Comparison of ENCODE assay signal across 28 mouse cellular contexts in genomic region chr3:128043709-128044108, GRCm38 (mm10).
"Had no signal": no experiment of that assay in that cellular context is flagged by ENCODE, and none has a peak within 500 bp of the region (broad histone marks: within the 10 kb centered on the region; RNA-seq: fewer than 3 reads in every experiment).

No protein-coding gene starts in this region.

- H3K36me3 ChIP-seq: embryonic facial prominence, embryonic 10.5 days; embryonic facial prominence, embryonic 12.5 days; embryonic facial prominence, embryonic 13.5 days; embryonic facial prominence, embryonic 15.5 days; forebrain, embryonic 10.5 days; forebrain, embryonic 12.5 days; forebrain, embryonic 15.5 days had no signal

- DNase-seq: cerebellum, adult 2 months; cerebellum, adult 8-10 months; cerebellum, adult 9-10 months; cerebellum, adult 9-11 months; cerebellum, postnatal 10 days; cerebellum, postnatal 14 days; cerebellum, postnatal 25 days; cerebellum, postnatal 36 days; embryo, embryonic 11 days; forebrain, postnatal 0 days; gastrocnemius, adult 2 months; gastrocnemius, postnatal 10 days; gastrocnemius, postnatal 14 days; gastrocnemius, postnatal 25 days; gastrocnemius, postnatal 36 days; heart, adult 11 months; heart, adult 18-20 months had no signal

- H3K27ac ChIP-seq: embryonic facial prominence, embryonic 10.5 days; embryonic facial prominence, embryonic 12.5 days; embryonic facial prominence, embryonic 13.5 days; embryonic facial prominence, embryonic 15.5 days; forebrain, embryonic 10.5 days; forebrain, embryonic 12.5 days; forebrain, embryonic 13.5 days; forebrain, embryonic 15.5 days; gastrocnemius, adult 2 months had no signal

- H3K27me3 ChIP-seq: embryonic facial prominence, embryonic 12.5 days; embryonic facial prominence, embryonic 13.5 days; forebrain, embryonic 12.5 days; forebrain, embryonic 13.5 days; forebrain, embryonic 15.5 days had no signal

- H3K4me3 ChIP-seq: embryonic facial prominence, embryonic 10.5 days; embryonic facial prominence, embryonic 12.5 days; embryonic facial prominence, embryonic 13.5 days; embryonic facial prominence, embryonic 15.5 days; erythroblast, embryonic 14.5 days; forebrain, embryonic 10.5 days; forebrain, embryonic 12.5 days; forebrain, embryonic 13.5 days; forebrain, embryonic 15.5 days; gastrocnemius, adult 2 months had no signal

- H3K9me3 ChIP-seq: embryonic facial prominence, embryonic 10.5 days; embryonic facial prominence, embryonic 12.5 days; embryonic facial prominence, embryonic 13.5 days; embryonic facial prominence, embryonic 15.5 days; forebrain, embryonic 10.5 days; forebrain, embryonic 12.5 days; forebrain, embryonic 13.5 days; forebrain, embryonic 15.5 days had no signal

- H3K4me2 ChIP-seq: embryonic facial prominence, embryonic 12.5 days; embryonic facial prominence, embryonic 13.5 days; embryonic facial prominence, embryonic 15.5 days; forebrain, embryonic 12.5 days; forebrain, embryonic 13.5 days; forebrain, embryonic 15.5 days had no signal

- ATAC-seq: forebrain, embryonic 13.5 days; forebrain, embryonic 14.5 days; forebrain, embryonic 15.5 days; forebrain, embryonic 16.5 days; forebrain, postnatal 0 days had no signal

- H3K9ac ChIP-seq: embryonic facial prominence, embryonic 12.5 days; embryonic facial prominence, embryonic 13.5 days; embryonic facial prominence, embryonic 15.5 days; forebrain, embryonic 12.5 days; forebrain, embryonic 13.5 days; forebrain, embryonic 15.5 days; forebrain, postnatal 0 days had no signal

- H3K4me1 ChIP-seq: embryonic facial prominence, embryonic 15.5 days; forebrain, embryonic 10.5 days; forebrain, embryonic 13.5 days; forebrain, embryonic 15.5 days had no signal
